Mouse (Mus musculus) MEL (cell line): ENCODE measurements around the gene Hcn2. TPM values are rescaled to one million over a fixed set of nuclear protein-coding genes. Genes with fewer than 3 reads are reported as not detected.

ENCODE experiments used
- DNase-seq: peaks from one replicate; pipeline ENCODE4 v3.0.0; 2011; ENCODE audit warnings: low read depth, low spot score
- H3K27ac ChIP-seq: 2 replicates; pipeline ENCODE4 v1.5.1; 2012; ENCODE audit warnings: low read depth, mild to moderate bottlenecking, control low read depth, low read length, moderate library complexity; ENCODE audit not compliant: control insufficient read depth
- H3K27me3 ChIP-seq, 2 experiments: fragments of 150-350 bp in 1 of 2; sonication (generic) in 1 of 2; 2 replicates each; pipeline ENCODE4 v1.6.1; 2012; ENCODE audit warnings: low read length in 2 of 2, mild to moderate bottlenecking in 2 of 2, improper control_type of control experiment in 1 of 2, moderate library complexity in 1 of 2; ENCODE audit not compliant: insufficient read depth in 2 of 2, control insufficient read depth in 1 of 2
- H3K36me3 ChIP-seq, 2 experiments: 2 replicates each; pipeline ENCODE4 v1.6.1; 2012 to 2014; ENCODE audit warnings: low read length in 2 of 2, improper control_type of control experiment in 1 of 2, inconsistent platforms in 1 of 2, mild to moderate bottlenecking in 1 of 2; ENCODE audit not compliant: insufficient read depth in 2 of 2, control insufficient read depth in 1 of 2
- H3K4me1 ChIP-seq, 2 experiments: fragments of 150-350 bp in 1 of 2; sonication (generic) in 1 of 2; 2 replicates each; pipeline ENCODE4 v1.6.1; 2012; ENCODE audit warnings: low read length in 2 of 2, improper control_type of control experiment in 1 of 2, mild to moderate bottlenecking in 1 of 2; ENCODE audit not compliant: insufficient read depth in 2 of 2, control insufficient read depth in 1 of 2
- H3K4me3 ChIP-seq, 2 experiments: fragments of 150-350 bp in 1 of 2; sonication (generic) in 1 of 2; 2 replicates each; pipeline ENCODE4 v1.5.1; 2012; ENCODE audit warnings: low read depth in 2 of 2, low read length in 2 of 2, mild to moderate bottlenecking in 2 of 2, moderate library complexity in 2 of 2, control low read depth in 1 of 2, improper control_type of control experiment in 1 of 2; ENCODE audit not compliant: control insufficient read depth in 1 of 2, insufficient read depth in 1 of 2
- H3K79me2 ChIP-seq: 2 replicates; pipeline ENCODE4 v1.6.1; 2012; ENCODE audit warnings: mild to moderate bottlenecking, low read length, moderate library complexity; ENCODE audit not compliant: control insufficient read depth, poor library complexity, insufficient read depth
- H3K9ac ChIP-seq: 2 replicates; pipeline ENCODE4 v1.6.1; 2012; ENCODE audit warnings: low read depth, mild to moderate bottlenecking, control low read depth, low read length, moderate library complexity; ENCODE audit not compliant: control insufficient read depth, poor library complexity, severe bottlenecking
- H3K9me3 ChIP-seq: fragments of 150-350 bp; sonication (generic); replicated peaks from 2 replicates; pipeline ENCODE4 v1.6.1; 2012; ENCODE audit warnings: mild to moderate bottlenecking, low read length, improper control_type of control experiment, moderate library complexity; ENCODE audit not compliant: insufficient read depth
- CTCF ChIP-seq, 3 experiments: IDR thresholded peaks in 2 of 3; conservative IDR thresholded peaks in 1 of 3; 2 replicates each; pipeline ENCODE4 v1.5.1; 2011 to 2012; ENCODE audit warnings: low read length in 3 of 3, low read depth in 2 of 3, mild to moderate bottlenecking in 2 of 3, improper control_type of control experiment in 1 of 3, inconsistent platforms in 1 of 3, mixed read lengths in 1 of 3, moderate library complexity in 1 of 3; ENCODE audit not compliant: control insufficient read depth in 1 of 3, insufficient read depth in 1 of 3, poor library complexity in 1 of 3, severe bottlenecking in 1 of 3
- HCFC1 ChIP-seq: IDR thresholded peaks from 2 replicates; pipeline ENCODE4 v1.6.1; 2012; ENCODE audit warnings: low read depth, mild to moderate bottlenecking, inconsistent platforms, low read length, improper control_type of control experiment, moderate library complexity
- MAX ChIP-seq: IDR thresholded peaks from 2 replicates; pipeline ENCODE4 v1.6.1; 2011; ENCODE audit warnings: low read length, improper control_type of control experiment
- MAZ ChIP-seq: IDR thresholded peaks from 2 replicates; pipeline ENCODE4 v1.6.1; 2012; ENCODE audit warnings: low read depth, mild to moderate bottlenecking, inconsistent platforms, low read length, improper control_type of control experiment
- MYB ChIP-seq: IDR thresholded peaks from 2 replicates; pipeline ENCODE4 v1.6.1; 2011; ENCODE audit warnings: mild to moderate bottlenecking, low read depth, low read length, improper control_type of control experiment
- MYC ChIP-seq: IDR thresholded peaks from 2 replicates; pipeline ENCODE4 v1.6.1; 2011; ENCODE audit warnings: low read depth, mild to moderate bottlenecking, low read length, improper control_type of control experiment, moderate library complexity
- NRF1 ChIP-seq: IDR thresholded peaks from 2 replicates; pipeline ENCODE4 v1.6.1; 2014; ENCODE audit warnings: low read depth, mild to moderate bottlenecking, inconsistent platforms, low read length, improper control_type of control experiment, moderate library complexity; ENCODE audit not compliant: poor library complexity, insufficient read depth, severe bottlenecking
- RAD21 ChIP-seq: IDR thresholded peaks from 2 replicates; pipeline ENCODE4 v1.6.1; 2011; ENCODE audit warnings: mild to moderate bottlenecking, low read depth, low read length, improper control_type of control experiment
- TAL1 ChIP-seq: IDR thresholded peaks from 2 replicates; pipeline ENCODE4 v1.6.1; 2012; ENCODE audit warnings: mild to moderate bottlenecking, inconsistent platforms, low read length, moderate library complexity, mixed read lengths
- USF1 ChIP-seq: IDR thresholded peaks from 2 replicates; pipeline ENCODE4 v1.6.1; 2014; ENCODE audit warnings: low read depth, mild to moderate bottlenecking, inconsistent platforms, low read length, improper control_type of control experiment, moderate library complexity
- USF2 ChIP-seq, 2 experiments: IDR thresholded peaks; 2 replicates each; pipeline ENCODE4 v1.6.1; 2011 to 2012; ENCODE audit warnings: improper control_type of control experiment in 2 of 2, low read length in 2 of 2, borderline replicate concordance in 1 of 2, inconsistent platforms in 1 of 2, low read depth in 1 of 2, mild to moderate bottlenecking in 1 of 2; ENCODE audit not compliant: insufficient read depth in 1 of 2
- ZKSCAN1 ChIP-seq: IDR thresholded peaks from 2 replicates; pipeline ENCODE4 v1.6.1; 2012; ENCODE audit warnings: low read depth, mild to moderate bottlenecking, inconsistent platforms, low read length, improper control_type of control experiment, moderate library complexity
- ZNF384 ChIP-seq: IDR thresholded peaks from 2 replicates; pipeline ENCODE4 v1.6.1; 2012; ENCODE audit warnings: low read depth, mild to moderate bottlenecking, inconsistent platforms, low read length, improper control_type of control experiment
- polyA plus RNA-seq, 2 experiments: library from polyadenylated mRNA; stranded (reverse) in 1 of 2; unstranded in 1 of 2; fragments of >175 nt in 1 of 2; fragments of >200 nt in 1 of 2; gene quantifications; 2 replicates each; pipeline versions ENCODE4 v1.2.1 to v1.2.4; 2012; ENCODE audit warnings: low replicate concordance in 2 of 2, low read depth in 1 of 2; ENCODE audit not compliant: insufficient read length in 2 of 2, insufficient read depth in 1 of 2, missing spikeins in 1 of 2
- total RNA-seq: library from RNA; depleted of rRNA; stranded (reverse); fragments of 300-350 nt; gene quantifications from 2 replicates; pipeline ENCODE4 v1.2.3, GENCODE M21; 2012

Hcn2 gene
- total and polyA plus RNA-seq, 3 experiments = 0.42 to 1.6 TPM; not detected in 1

DNA sequence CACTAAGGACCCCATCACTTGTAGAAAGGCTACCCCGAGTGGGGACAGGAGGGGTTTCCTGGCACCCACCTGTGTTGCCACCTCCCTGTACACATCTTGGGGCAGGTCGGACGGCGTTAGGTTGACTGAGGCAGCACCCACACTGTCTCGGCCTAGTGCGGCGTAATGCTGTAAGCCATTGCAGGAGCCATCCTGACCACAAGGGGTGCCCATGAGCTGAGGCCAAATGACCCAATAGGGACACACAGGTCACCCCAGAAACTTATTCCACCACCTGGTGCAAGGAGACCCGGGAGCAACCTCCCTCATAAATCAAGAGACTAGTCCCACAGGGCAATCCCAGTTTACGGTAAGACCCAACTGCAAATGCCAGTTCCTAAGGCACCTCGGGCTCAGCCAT lies 21.8 kb downstream of the Hcn2 start:
- DNase-seq = peak; percentile 47

DNA sequence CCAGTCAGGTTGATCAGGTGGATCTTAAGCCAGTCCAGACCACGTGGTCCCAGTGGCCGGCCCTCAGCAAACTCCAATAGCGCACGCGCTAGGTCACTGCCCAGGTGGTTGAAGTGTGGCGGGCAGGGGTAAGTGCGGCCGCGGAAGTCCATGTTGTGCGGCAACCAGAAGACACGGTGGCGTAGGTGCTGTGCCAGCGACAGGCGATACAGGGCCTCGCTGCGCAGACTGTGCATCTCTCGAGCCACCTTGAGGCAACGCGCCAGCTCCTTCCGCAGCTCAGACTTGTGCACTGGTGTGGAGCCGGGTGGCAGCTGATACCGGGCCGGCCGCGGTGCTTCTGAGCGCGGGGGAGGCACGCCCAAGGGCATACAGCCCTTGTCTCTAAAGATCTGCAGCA lies 22.8 kb downstream of the Hcn2 start:
- Histone ChIP-seq H3K4me1 (no peaks in the 10 kb centered on the region), H3K36me3 (no peaks in the 10 kb centered on the region; a peak in 1 of 4 replicates), H3K9me3 (no peaks in the 10 kb centered on the region), H3K9ac (no peak overlapping the region), H3K79me2 (no peaks in the 10 kb centered on the region), H3K27me3 (no peaks in the 10 kb centered on the region), H3K27ac (no peak overlapping the region), H3K4me3 (no peak overlapping the region)
- TF ChIP-seq ZNF384 (no peak), MAX (no peak), USF1 (no peak), NRF1 (no peak), ZKSCAN1 (no peak), MYB (no peak), HCFC1 (no peak), TAL1 (no peak)
- no peak for DNase-seq

More for the DNA sequence above, 21.8 kb downstream of the Hcn2 start:
- Histone ChIP-seq H3K4me3 (no peak overlapping the region), H3K79me2 (no peaks in the 10 kb centered on the region), H3K36me3 (no peaks in the 10 kb centered on the region; a peak in 1 of 4 replicates), H3K4me1 (no peaks in the 10 kb centered on the region), H3K27ac (no peak overlapping the region), H3K9me3 (no peaks in the 10 kb centered on the region), H3K27me3 (no peaks in the 10 kb centered on the region), H3K9ac (no peak overlapping the region)
- TF ChIP-seq CTCF (IDR thresholded peaks at IDR 0.05 in 2 of 3, conservative IDR thresholded peaks at IDR 0.05 in 1 of 3; ENCODE audit: control insufficient read depth in 1 of 3, insufficient read depth in 1 of 3, low read depth in 2 of 3, low read length in 3 of 3, poor library complexity in 1 of 3, severe bottlenecking in 1 of 3) = peak; percentile 57 to 77 (median 60)
- no peak for TF ChIP-seq USF2 (IDR thresholded peaks at IDR 0.05; ENCODE audit: borderline replicate concordance in 1 of 2, insufficient read depth in 1 of 2, low read depth in 1 of 2, low read length in 2 of 2)
- TF ChIP-seq MYC = no peak
- peak; percentile 4 for TF ChIP-seq RAD21

DNA sequence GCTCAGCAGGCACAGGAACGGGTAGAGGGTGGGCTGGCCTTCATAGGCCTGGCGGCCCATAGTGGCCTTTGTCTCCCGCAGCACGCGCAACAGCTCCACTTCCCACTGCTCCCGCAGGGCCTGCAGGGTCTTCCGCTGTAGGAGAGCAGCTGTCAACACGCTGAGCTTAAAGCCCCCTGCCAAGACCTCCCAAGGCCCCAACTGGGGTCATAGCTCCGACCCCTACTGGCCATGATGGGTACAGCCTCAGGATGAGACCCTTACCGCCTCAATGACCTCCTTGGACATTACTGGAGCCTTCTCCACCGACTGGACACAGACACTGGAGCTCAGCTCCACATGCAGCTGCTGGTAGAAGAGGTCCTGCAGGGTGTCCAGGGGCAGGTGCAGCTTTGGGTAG lies 24.4 kb downstream of the Hcn2 start:
- peaks cover 0 to 3% of the 10 kb centered on the region in 2 experiments; a peak in 2 of 4 replicates for H3K36me3 ChIP-seq

More for the DNA sequence above, 24.4 kb downstream of the Hcn2 start:
- no peak overlapping the region for H3K9ac ChIP-seq
- H3K4me1 ChIP-seq = peaks cover 0 to 6% of the 10 kb centered on the region in 2 experiments; a peak in 1 of 4 replicates
- DNase-seq = no peak
- H3K79me2 ChIP-seq = peaks cover 6% of the 10 kb centered on the region
- H3K27me3 ChIP-seq = no peaks in the 10 kb centered on the region
- H3K9me3 ChIP-seq = no peaks in the 10 kb centered on the region
- no peak for TF ChIP-seq MAZ
- peak; percentile 24 to 43 (median 30); a peak in 4 of 6 replicates for TF ChIP-seq CTCF (IDR thresholded peaks at IDR 0.05 in 2 of 3, conservative IDR thresholded peaks at IDR 0.05 in 1 of 3; ENCODE audit: control insufficient read depth in 1 of 3, insufficient read depth in 1 of 3, low read depth in 2 of 3, low read length in 3 of 3, poor library complexity in 1 of 3, severe bottlenecking in 1 of 3)
- H3K27ac ChIP-seq = no peak overlapping the region
- H3K4me3 ChIP-seq = no peak overlapping the region
